Mouse (Mus musculus): ENCODE measurements around the gene Nme7.

- TF ChIP-seq CTCF (conservative IDR thresholded peaks at IDR 0.05; ENCODE audit: low read length), result no peak
- TF ChIP-seq NANOG (IDR thresholded peaks at IDR 0.05; ENCODE audit: borderline replicate concordance, low read length), result no peak
Measured at GRCm38 (mm10) chr1:164322987-164323650, 19.2 kb downstream of the Nme7 start.

Measured in E14TG2a.4 (cell line).